Mouse (Mus musculus): ENCODE measurements around the gene Ssx9. TPM values are rescaled to one million over a fixed set of nuclear protein-coding genes. Genes with fewer than 3 reads are reported as not detected.

The Ssx9 gene
- polyA plus RNA-seq (2014; fragmentation: Illumina TruSeq; extraction: RNeasy Lipid Tissue Mini Kit (QIAGEN cat#74804); ENCODE audit: low read depth, low replicate concordance): not detected

GRCm38 (mm10) chrX:8748132-8748531, at the start of gene Ssx9:
Gene Ssx9 (plus strand): TSS chrX:8748432.

GRCm38 (mm10) chrX:8803391-8803790, 55.2 kb downstream of the Ssx9 start, which contains the start of gene Ssxb5:
Gene Ssxb5 (plus strand): TSS chrX:8803691.

Other genes with a start within 250 kb of the Ssx9 start
- not detected for gene Gm14459, start 223.5 kb upstream of the Ssx9 start, polyA plus RNA-seq (2014; fragmentation: Illumina TruSeq; extraction: RNeasy Lipid Tissue Mini Kit (QIAGEN cat#74804); ENCODE audit: low read depth, low replicate concordance)
- not detected for gene Ssxb6, start 200.2 kb upstream of the Ssx9 start, polyA plus RNA-seq (2014; fragmentation: Illumina TruSeq; extraction: RNeasy Lipid Tissue Mini Kit (QIAGEN cat#74804); ENCODE audit: low read depth, low replicate concordance)
- gene Ssxb3, start 156.6 kb upstream of the Ssx9 start, polyA plus RNA-seq (2014; fragmentation: Illumina TruSeq; extraction: RNeasy Lipid Tissue Mini Kit (QIAGEN cat#74804); ENCODE audit: low read depth, low replicate concordance): not detected
- gene Ssxb8, start 57.6 kb upstream of the Ssx9 start, polyA plus RNA-seq (2014; fragmentation: Illumina TruSeq; extraction: RNeasy Lipid Tissue Mini Kit (QIAGEN cat#74804); ENCODE audit: low read depth, low replicate concordance): not detected
- not detected for gene Ssxb5, start 55.3 kb downstream of the Ssx9 start, polyA plus RNA-seq (2014; fragmentation: Illumina TruSeq; extraction: RNeasy Lipid Tissue Mini Kit (QIAGEN cat#74804); ENCODE audit: low read depth, low replicate concordance)
- not detected for gene Gm6592, start 95.6 kb downstream of the Ssx9 start, polyA plus RNA-seq (2014; fragmentation: Illumina TruSeq; extraction: RNeasy Lipid Tissue Mini Kit (QIAGEN cat#74804); ENCODE audit: low read depth, low replicate concordance)
- gene Gm5751, start 125.8 kb downstream of the Ssx9 start, polyA plus RNA-seq (2014; fragmentation: Illumina TruSeq; extraction: RNeasy Lipid Tissue Mini Kit (QIAGEN cat#74804); ENCODE audit: low read depth, low replicate concordance): not detected
- 0.82 TPM for gene B630019K06Rik, start 143.9 kb downstream of the Ssx9 start, polyA plus RNA-seq (2014; fragmentation: Illumina TruSeq; extraction: RNeasy Lipid Tissue Mini Kit (QIAGEN cat#74804); ENCODE audit: low read depth, low replicate concordance)
- not detected for gene Fthl17b, start 214.5 kb downstream of the Ssx9 start, polyA plus RNA-seq (2014; fragmentation: Illumina TruSeq; extraction: RNeasy Lipid Tissue Mini Kit (QIAGEN cat#74804); ENCODE audit: low read depth, low replicate concordance)
- gene Fthl17c, start 228.1 kb downstream of the Ssx9 start, polyA plus RNA-seq (2014; fragmentation: Illumina TruSeq; extraction: RNeasy Lipid Tissue Mini Kit (QIAGEN cat#74804); ENCODE audit: low read depth, low replicate concordance): not detected
- not detected for gene Fthl17d, start 238.3 kb downstream of the Ssx9 start, polyA plus RNA-seq (2014; fragmentation: Illumina TruSeq; extraction: RNeasy Lipid Tissue Mini Kit (QIAGEN cat#74804); ENCODE audit: low read depth, low replicate concordance)